Mouse (Mus musculus): ENCODE measurements around the gene Sdha.
A peak's percentile ranks its signal among the peaks of the same experiment; 100 is the strongest.

Gene Sdha

GRCm38 (mm10) chr13:74363859-74364235 lies 13.8 kb upstream of the Sdha start, which contains the start of gene Lrrc14b:
TSS of gene Lrrc14b (minus strand) at chr13:74364005.
- no peak within 1 kb of the TSS for H3K4me3 ChIP-seq (replicated peaks; ENCODE audit: low read length)
- TF ChIP-seq CTCF (conservative IDR thresholded peaks at IDR 0.05; ENCODE audit: low read length) = no peak
- no peak for TF ChIP-seq NANOG (IDR thresholded peaks at IDR 0.05; ENCODE audit: borderline replicate concordance, low read length)
- TF ChIP-seq POU5F1 (IDR thresholded peaks at IDR 0.05; ENCODE audit: borderline replicate concordance, low read length) = no peak
- H3K27me3 ChIP-seq (ENCODE audit: insufficient read depth, low read length) = no peaks in the 10 kb centered on the region
- H3K36me3 ChIP-seq (ENCODE audit: insufficient read depth, low read length) = peaks cover 23% of the 10 kb centered on the region
- peaks cover 11% of the 10 kb centered on the region for H3K4me1 ChIP-seq (replicated peaks; ENCODE audit: low read depth, low read length)
- H3K9me3 ChIP-seq (ENCODE audit: low read length) = no peaks in the 10 kb centered on the region

GRCm38 (mm10) chr13:74363176-74363858 lies 13.2 kb upstream of the Sdha start:
- Histone ChIP-seq H3K4me3 (replicated peaks; ENCODE audit: low read length) (no peak overlapping the region), H3K9me3 (ENCODE audit: low read length) (no peaks in the 10 kb centered on the region), H3K27me3 (ENCODE audit: insufficient read depth, low read length) (no peaks in the 10 kb centered on the region), H3K36me3 (ENCODE audit: insufficient read depth, low read length) (peaks cover 28% of the 10 kb centered on the region), H3K4me1 (replicated peaks; ENCODE audit: low read depth, low read length) (peaks cover 11% of the 10 kb centered on the region)
- TF ChIP-seq CTCF (conservative IDR thresholded peaks at IDR 0.05; ENCODE audit: low read length) = no peak
- TF ChIP-seq POU5F1 (IDR thresholded peaks at IDR 0.05; ENCODE audit: borderline replicate concordance, low read length) = no peak
- TF ChIP-seq NANOG (IDR thresholded peaks at IDR 0.05; ENCODE audit: borderline replicate concordance, low read length) = no peak

- no peak for TF ChIP-seq CTCF (conservative IDR thresholded peaks at IDR 0.05; ENCODE audit: low read length)
- TF ChIP-seq NANOG (IDR thresholded peaks at IDR 0.05; ENCODE audit: borderline replicate concordance, low read length) = no peak
- TF ChIP-seq POU5F1 (IDR thresholded peaks at IDR 0.05; ENCODE audit: borderline replicate concordance, low read length) = no peak
- H3K4me1 ChIP-seq (replicated peaks; ENCODE audit: low read depth, low read length) = peaks cover 3% of the 10 kb centered on the region
- H3K36me3 ChIP-seq (ENCODE audit: insufficient read depth, low read length) = peaks cover 34% of the 10 kb centered on the region
- H3K9me3 ChIP-seq (ENCODE audit: low read length) = no peaks in the 10 kb centered on the region
- H3K4me3 ChIP-seq (replicated peaks; ENCODE audit: low read length) = no peak overlapping the region
- no peaks in the 10 kb centered on the region for H3K27me3 ChIP-seq (ENCODE audit: insufficient read depth, low read length)
Observed at GRCm38 (mm10) chr13:74362218-74362617, 12.1 kb upstream of the Sdha start.

GRCm38 (mm10) chr13:74356491-74356890 lies 6.4 kb upstream of the Sdha start:
- no peak overlapping the region for H3K4me3 ChIP-seq (replicated peaks; ENCODE audit: low read length)
- peaks cover 78% of the 10 kb centered on the region for H3K36me3 ChIP-seq (ENCODE audit: insufficient read depth, low read length)
- H3K9me3 ChIP-seq (ENCODE audit: low read length) = no peaks in the 10 kb centered on the region
- TF ChIP-seq CTCF (conservative IDR thresholded peaks at IDR 0.05; ENCODE audit: low read length) (no peak), NANOG (IDR thresholded peaks at IDR 0.05; ENCODE audit: borderline replicate concordance, low read length) (no peak), POU5F1 (IDR thresholded peaks at IDR 0.05; ENCODE audit: borderline replicate concordance, low read length) (no peak)
- H3K4me1 ChIP-seq (replicated peaks; ENCODE audit: low read depth, low read length) = no peaks in the 10 kb centered on the region
- no peaks in the 10 kb centered on the region for H3K27me3 ChIP-seq (ENCODE audit: insufficient read depth, low read length)

GRCm38 (mm10) chr13:74350435-74350906 lies 391 bp upstream of the Sdha start:
- H3K4me3 ChIP-seq (replicated peaks; ENCODE audit: low read length) = peak overlapping the region; percentile 89
- peaks cover 15% of the 10 kb centered on the region for H3K4me1 ChIP-seq (replicated peaks; ENCODE audit: low read depth, low read length)
- H3K9me3 ChIP-seq (ENCODE audit: low read length) = no peaks in the 10 kb centered on the region
- TF ChIP-seq POU5F1 (IDR thresholded peaks at IDR 0.05; ENCODE audit: borderline replicate concordance, low read length) (no peak), CTCF (conservative IDR thresholded peaks at IDR 0.05; ENCODE audit: low read length) (no peak)
- peaks cover 32% of the 10 kb centered on the region for H3K36me3 ChIP-seq (ENCODE audit: insufficient read depth, low read length)
- H3K27me3 ChIP-seq (ENCODE audit: insufficient read depth, low read length) = no peaks in the 10 kb centered on the region

GRCm38 (mm10) chr13:74341036-74341435 lies 9.0 kb downstream of the Sdha start:
- H3K9me3 ChIP-seq (ENCODE audit: low read length) = no peaks in the 10 kb centered on the region
- H3K36me3 ChIP-seq (ENCODE audit: insufficient read depth, low read length) = peaks cover 87% of the 10 kb centered on the region
- no peak overlapping the region for H3K4me3 ChIP-seq (replicated peaks; ENCODE audit: low read length)
- H3K27me3 ChIP-seq (ENCODE audit: insufficient read depth, low read length) = no peaks in the 10 kb centered on the region
- TF ChIP-seq POU5F1 (IDR thresholded peaks at IDR 0.05; ENCODE audit: borderline replicate concordance, low read length) (no peak), NANOG (IDR thresholded peaks at IDR 0.05; ENCODE audit: borderline replicate concordance, low read length) (no peak), CTCF (conservative IDR thresholded peaks at IDR 0.05; ENCODE audit: low read length) (peak; percentile 87)
- no peaks in the 10 kb centered on the region for H3K4me1 ChIP-seq (replicated peaks; ENCODE audit: low read depth, low read length)

- Histone ChIP-seq H3K4me1 (replicated peaks; ENCODE audit: low read depth, low read length) (no peaks in the 10 kb centered on the region), H3K9me3 (ENCODE audit: low read length) (no peaks in the 10 kb centered on the region), H3K27me3 (ENCODE audit: insufficient read depth, low read length) (no peaks in the 10 kb centered on the region), H3K4me3 (replicated peaks; ENCODE audit: low read length) (no peak overlapping the region), H3K36me3 (ENCODE audit: insufficient read depth, low read length) (peaks cover 90% of the 10 kb centered on the region)
- TF ChIP-seq POU5F1 (IDR thresholded peaks at IDR 0.05; ENCODE audit: borderline replicate concordance, low read length) = no peak
- TF ChIP-seq NANOG (IDR thresholded peaks at IDR 0.05; ENCODE audit: borderline replicate concordance, low read length) = no peak
Observed at GRCm38 (mm10) chr13:74329321-74329720, 20.8 kb downstream of the Sdha start.

GRCm38 (mm10) chr13:74317170-74317849 lies 32.8 kb downstream of the Sdha start, which contains the start of gene Pdcd6:
TSS of gene Pdcd6 (minus strand) at chr13:74317580.
- no peaks in the 10 kb centered on the region for H3K27me3 ChIP-seq (ENCODE audit: insufficient read depth, low read length)
- TF ChIP-seq NANOG (IDR thresholded peaks at IDR 0.05; ENCODE audit: borderline replicate concordance, low read length) (no peak), CTCF (conservative IDR thresholded peaks at IDR 0.05; ENCODE audit: low read length) (no peak), POU5F1 (IDR thresholded peaks at IDR 0.05; ENCODE audit: borderline replicate concordance, low read length) (no peak)
- peak within 1 kb of the TSS; percentile 96 for H3K4me3 ChIP-seq (replicated peaks; ENCODE audit: low read length)
- H3K36me3 ChIP-seq (ENCODE audit: insufficient read depth, low read length) = peaks cover 57% of the 10 kb centered on the region
- H3K9me3 ChIP-seq (ENCODE audit: low read length) = no peaks in the 10 kb centered on the region
- H3K4me1 ChIP-seq (replicated peaks; ENCODE audit: low read depth, low read length) = peaks cover 19% of the 10 kb centered on the region

Data from E14TG2a.4 (cell line).